Mouse (Mus musculus): ENCODE results near the gene Mocs1.

- TF ChIP-seq CTCF (conservative IDR thresholded peaks at IDR 0.05; ENCODE audit: low read length) = no peak
- TF ChIP-seq NANOG (IDR thresholded peaks at IDR 0.05; ENCODE audit: borderline replicate concordance, low read length) = no peak
These were observed 6.1 kb downstream of the Mocs1 start for GRCm38 (mm10) chr17:49434236-49434635.
